Mouse (Mus musculus) megakaryocyte, embryonic 14.5 days (primary cell): ENCODE data around the gene Cfap74.

Experiments
- FLI1 ChIP-seq: IDR thresholded peaks from 2 replicates; pipeline ENCODE4 v1.6.1; 2012; ENCODE audit warnings: low read length, inconsistent platforms, mixed read lengths
- GATA1 ChIP-seq: IDR thresholded peaks from 3 replicates; pipeline ENCODE4 v1.6.1; 2012; ENCODE audit warnings: mixed read lengths, low read length, inconsistent platforms, borderline replicate concordance

GRCm38 (mm10) chr4:155466080-155466479 lies 57.1 kb downstream of the Cfap74 start:
- TF ChIP-seq GATA1 (no peak), FLI1 (no peak)
